Mouse (Mus musculus): Measurements from ENCODE around the gene Reep3.

GRCm38 (mm10) chr10:67029297-67029696 lies 67.4 kb downstream of the Reep3 start:
- TF ChIP-seq CTCF (IDR thresholded peaks at IDR 0.05; ENCODE audit: low read depth, low read length) (no peak), POLR2A (IDR thresholded peaks at IDR 0.05; ENCODE audit: insufficient read depth, low read length) (no peak), EP300 (IDR thresholded peaks at IDR 0.05; ENCODE audit: insufficient read depth, low read depth, low read length) (no peak)

All from ES-Bruce4 (cell line).